Comparison of ENCODE assay signal across 24 mouse cellular contexts in genomic region chr17:56919725-56920124, GRCm38 (mm10). TPM values are rescaled to one million over a fixed set of nuclear protein-coding genes. Genes with fewer than 3 reads are reported as not detected.
A peak's percentile ranks its signal among the peaks of the same experiment; 100 is the strongest.
DNase-seq lines count a peak whose midpoint lies in the region; ATAC-seq and TF ChIP-seq lines count a peak whose summit lies in the region.
"Had no signal": no experiment of that assay in that cellular context is flagged by ENCODE, and none has a peak within 500 bp of the region (broad histone marks: within the 10 kb centered on the region; RNA-seq: fewer than 3 reads in every experiment).

No protein-coding gene starts in this region.

- no peak overlapping the region for H3K4me2 ChIP-seq in forebrain, embryonic 16.5 days (ENCODE audit: low read length)
- H3K4me2 ChIP-seq in forebrain, embryonic 13.5 days: no peak overlapping the region
- H3K4me2 ChIP-seq in lung, embryonic 15.5 days: no peak overlapping the region
- H3K4me2 ChIP-seq in lung, postnatal 0 days (replicated peaks; ENCODE audit: low read depth, low read length): no peak overlapping the region
- H3K4me2 ChIP-seq: embryonic facial prominence, embryonic 13.5 days; heart, embryonic 12.5 days; hindbrain, embryonic 14.5 days had no signal

- no peak overlapping the region for H3K9ac ChIP-seq in forebrain, embryonic 16.5 days (replicated peaks; ENCODE audit: low read depth, low read length)
- H3K9ac ChIP-seq in forebrain, embryonic 13.5 days: no peak overlapping the region
- H3K9ac ChIP-seq in lung, embryonic 15.5 days: no peak overlapping the region
- H3K9ac ChIP-seq in lung, postnatal 0 days (replicated peaks; ENCODE audit: low read depth): no peak overlapping the region
- H3K9ac ChIP-seq: embryonic facial prominence, embryonic 13.5 days; heart, embryonic 12.5 days; hindbrain, embryonic 14.5 days had no signal

- ATAC-seq in forebrain, embryonic 16.5 days: 0 out of 2 replicates have a peak, but pooled peaks have one; percentile 8
- ATAC-seq in forebrain, embryonic 13.5 days: no peak
- ATAC-seq in lung, embryonic 15.5 days (ENCODE audit: borderline replicate concordance, extremely low read depth, low FRiP score, low TSS enrichment): peak; percentile 60; the same call in 1 of the 2 replicates
- peak; percentile 94 for ATAC-seq in lung, postnatal 0 days
- ATAC-seq: activated CD4-positive, CD25-positive, alpha-beta regulatory T cell, adult 4 months; Patski had no signal

- H3K4me1 ChIP-seq in forebrain, embryonic 16.5 days (replicated peaks; ENCODE audit: control insufficient read depth, insufficient read depth, low read length): no peaks in the 10 kb centered on the region
- no peaks in the 10 kb centered on the region for H3K4me1 ChIP-seq in forebrain, embryonic 13.5 days
- H3K4me1 ChIP-seq in lung, embryonic 15.5 days: 0 out of 2 replicates have a peak, but pooled peaks cover 6% of the 10 kb centered on the region
- H3K4me1 ChIP-seq in lung, postnatal 0 days (ENCODE audit: insufficient read depth, low read depth, low read length): no peaks in the 10 kb centered on the region
- H3K4me1 ChIP-seq: embryonic facial prominence, embryonic 13.5 days; hindbrain, embryonic 10.5 days had no signal

- H3K4me3 ChIP-seq in forebrain, embryonic 16.5 days (replicated peaks; ENCODE audit: low read length): no peak overlapping the region
- no peak overlapping the region for H3K4me3 ChIP-seq in forebrain, embryonic 13.5 days
- H3K4me3 ChIP-seq in lung, embryonic 15.5 days: no peak overlapping the region
- H3K4me3 ChIP-seq in lung, postnatal 0 days (ENCODE audit: low read depth, low read length): no peak overlapping the region
- H3K4me3 ChIP-seq: embryonic facial prominence, embryonic 13.5 days; heart, adult 2 months; heart, embryonic 12.5 days; hindbrain, embryonic 10.5 days had no signal

- no peaks in the 10 kb centered on the region for H3K27me3 ChIP-seq in forebrain, embryonic 16.5 days (replicated peaks; ENCODE audit: control insufficient read depth, insufficient read depth, low read length)
- no peaks in the 10 kb centered on the region for H3K27me3 ChIP-seq in forebrain, embryonic 13.5 days
- no peaks in the 10 kb centered on the region for H3K27me3 ChIP-seq in lung, embryonic 15.5 days
- H3K27me3 ChIP-seq in lung, postnatal 0 days (replicated peaks; ENCODE audit: insufficient read depth, low read length): no peaks in the 10 kb centered on the region
- H3K27me3 ChIP-seq: CH12.LX; embryonic facial prominence, embryonic 13.5 days; heart, embryonic 12.5 days; Patski had no signal

- WGBS in forebrain, embryonic 16.5 days: 88% methylated on average over 3 of the region's 3 CpGs
- WGBS in forebrain, embryonic 13.5 days: 85% methylated on average over 3 of the region's 3 CpGs
- 68% methylated on average over 3 of the region's 3 CpGs for WGBS in lung, embryonic 15.5 days
- 67% methylated on average over 3 of the region's 3 CpGs for WGBS in lung, postnatal 0 days

- no peak for TF ChIP-seq EP300 in lung, postnatal 0 days (IDR thresholded peaks at IDR 0.05)

- H3K9me3 ChIP-seq in forebrain, embryonic 16.5 days (ENCODE audit: control insufficient read depth, low read length): no peaks in the 10 kb centered on the region
- no peaks in the 10 kb centered on the region for H3K9me3 ChIP-seq in forebrain, embryonic 13.5 days (replicated peaks)
- H3K9me3 ChIP-seq in lung, embryonic 15.5 days: no peaks in the 10 kb centered on the region
- H3K9me3 ChIP-seq in lung, postnatal 0 days (ENCODE audit: low read length): no peaks in the 10 kb centered on the region
- H3K9me3 ChIP-seq: embryonic facial prominence, embryonic 13.5 days; heart, embryonic 12.5 days; hindbrain, embryonic 10.5 days had no signal

- no peak overlapping the region for H3K27ac ChIP-seq in forebrain, embryonic 16.5 days (ENCODE audit: low read length)
- H3K27ac ChIP-seq in forebrain, embryonic 13.5 days: no peak overlapping the region
- 0 out of 2 replicates have a peak overlapping the region, but pooled peaks have one; percentile 9 for H3K27ac ChIP-seq in lung, embryonic 15.5 days
- H3K27ac ChIP-seq in lung, postnatal 0 days (ENCODE audit: low read length): no peak overlapping the region
- H3K27ac ChIP-seq: embryonic facial prominence, embryonic 13.5 days; heart, adult 2 months; hindbrain, embryonic 10.5 days; hindbrain, embryonic 14.5 days had no signal

- peaks cover 11% of the 10 kb centered on the region for H3K36me3 ChIP-seq in forebrain, embryonic 16.5 days (ENCODE audit: control insufficient read depth, insufficient read depth)
- H3K36me3 ChIP-seq in forebrain, embryonic 13.5 days (ENCODE audit: poor library complexity, severe bottlenecking): peaks cover 89% of the 10 kb centered on the region
- H3K36me3 ChIP-seq in lung, embryonic 15.5 days: peaks cover 61% of the 10 kb centered on the region
- 0 out of 2 replicates have a peak, but pooled peaks cover 4% of the 10 kb centered on the region for H3K36me3 ChIP-seq in lung, postnatal 0 days (ENCODE audit: insufficient read depth, low read length)

- TF ChIP-seq CTCF in lung, postnatal 0 days (IDR thresholded peaks at IDR 0.05): no peak

- DNase-seq in lung, postnatal 14 days: no peak
- peak; percentile 65 for DNase-seq in lung, postnatal 0 days (ENCODE audit: low spot score)
- peak; percentile 58 for DNase-seq in lung, postnatal 36 days
- no peak for DNase-seq in layer of hippocampus, postnatal 10 days (ENCODE audit: low spot score in 2 of 2)
- DNase-seq: adrenal gland, postnatal 14 days; cerebellum, adult 11-12 months; cerebellum, adult 9-10 months; cerebellum, postnatal 25 days; heart, adult 2 months had no signal

RNA-seq across cellular contexts. Expression of gene Mllt1, which starts 15.5 kb away (rescaled TPM):
- 86.1 and 86.7 TPM in 2 replicates for polyA plus RNA-seq in forebrain, embryonic 16.5 days (2015; fragmentation: Nextera tagmentation; extraction: Ambion mirVana)
- polyA plus RNA-seq in forebrain, embryonic 13.5 days (2015; fragmentation: Nextera tagmentation; extraction: Ambion mirVana): 69.5 and 70.1 TPM in 2 replicates
- polyA plus RNA-seq in lung, embryonic 15.5 days (2015; fragmentation: Nextera tagmentation; extraction: Ambion mirVana): 50.0 and 53.2 TPM in 2 replicates
- polyA plus RNA-seq in lung, postnatal 0 days (2015; fragmentation: Nextera tagmentation; extraction: Ambion mirVana): 17.7 TPM in 2 replicates
- 10 to 100 TPM; 68.7 to 72.0 TPM for total RNA-seq in layer of hippocampus, postnatal 10 days (2021)

RNA-seq across cellular contexts. Expression of gene 1700061G19Rik, which starts 44.4 kb away (rescaled TPM):
- polyA plus RNA-seq in forebrain, embryonic 16.5 days (2015; fragmentation: Nextera tagmentation; extraction: Ambion mirVana): 0.50 and 0.65 TPM in 2 replicates
- polyA plus RNA-seq in forebrain, embryonic 13.5 days (2015; fragmentation: Nextera tagmentation; extraction: Ambion mirVana): 0.33 and 0.45 TPM in 2 replicates
- 0.23 and 0.35 TPM in 2 replicates for polyA plus RNA-seq in lung, embryonic 15.5 days (2015; fragmentation: Nextera tagmentation; extraction: Ambion mirVana)
- 0.15 and 0.23 TPM in 2 replicates for polyA plus RNA-seq in lung, postnatal 0 days (2015; fragmentation: Nextera tagmentation; extraction: Ambion mirVana)
- total RNA-seq in layer of hippocampus, postnatal 10 days (2021): under 1 TPM; 0.11 to 0.39 TPM
- total RNA-seq: gastrocnemius, adult 8-10 months; gastrocnemius, postnatal 4 days; heart, adult 2 months; heart, postnatal 25 days had no signal
- polyA plus RNA-seq: Patski had no signal

RNA-seq across cellular contexts. Expression of gene Acsbg2, which starts 45.5 kb away (rescaled TPM):
- polyA plus RNA-seq in forebrain, embryonic 16.5 days (2015; fragmentation: Nextera tagmentation; extraction: Ambion mirVana): not detected in 2 replicates
- not detected in 2 replicates for polyA plus RNA-seq in forebrain, embryonic 13.5 days (2015; fragmentation: Nextera tagmentation; extraction: Ambion mirVana)
- polyA plus RNA-seq in lung, embryonic 15.5 days (2015; fragmentation: Nextera tagmentation; extraction: Ambion mirVana): not detected in 2 replicates
- not detected in 2 replicates for polyA plus RNA-seq in lung, postnatal 0 days (2015; fragmentation: Nextera tagmentation; extraction: Ambion mirVana)
- not detected for total RNA-seq in layer of hippocampus, postnatal 10 days (2021)
- total RNA-seq: CH12.LX; gastrocnemius, adult 8-10 months; gastrocnemius, postnatal 4 days; heart, adult 2 months; heart, postnatal 25 days had no signal
- polyA plus RNA-seq: cortical plate, adult 2 months; embryonic facial prominence, embryonic 13.5 days; heart, embryonic 12.5 days; heart, embryonic 16.5 days; hindbrain, embryonic 10.5 days; hindbrain, embryonic 14.5 days; Patski had no signal

Comparison
In these comparisons a context has a peak if more than half of its experiments do, and no peak if none do; other contexts are left out.
1. DNase-seq: peak in lung, postnatal 0 days (single experiment) and lung, postnatal 36 days (single experiment); none in lung, postnatal 14 days (single experiment) and layer of hippocampus, postnatal 10 days (0 of 2).